Mouse (Mus musculus) kidney, embryonic 16.5 days (tissue): ENCODE data around the gene Olfr221. TPM values are rescaled to one million over a fixed set of nuclear protein-coding genes. Genes with fewer than 3 reads are reported as not detected.
A peak's percentile ranks its signal among the peaks of the same experiment; 100 is the strongest.

ENCODE experiments used
- ATAC-seq: fragments of 200-750 bp; cut with Nextera tagmentation; 2 replicates; pipeline ENCODE4 v1.8.0; 2017; ENCODE audit warnings: moderate TSS enrichment; ENCODE audit not compliant: low FRiP score, low TSS enrichment
- H3K27ac ChIP-seq: fragments of 300-500 bp; sonication (generic); 2 replicates; pipeline ENCODE4 v1.5.1; 2014; ENCODE audit warnings: low read length
- H3K27me3 ChIP-seq: fragments of 300-500 bp; sonication (generic); 2 replicates; pipeline ENCODE4 v1.6.1; 2014; ENCODE audit warnings: low read length, control low read depth, mixed read lengths; ENCODE audit not compliant: insufficient read depth
- H3K36me3 ChIP-seq: fragments of 300-500 bp; sonication (generic); 2 replicates; pipeline ENCODE4 v1.6.1; 2014; ENCODE audit warnings: low read length, control low read depth, mixed read lengths; ENCODE audit not compliant: insufficient read depth
- H3K4me1 ChIP-seq: fragments of 300-500 bp; sonication (generic); 2 replicates; pipeline ENCODE4 v1.6.1; 2014; ENCODE audit warnings: low read length, control low read depth, mixed read lengths; ENCODE audit not compliant: insufficient read depth
- H3K4me2 ChIP-seq: fragments of 300-500 bp; sonication (generic); replicated peaks from 2 replicates; pipeline ENCODE4 v1.6.1; 2014; ENCODE audit warnings: low read depth, low read length
- H3K4me3 ChIP-seq: fragments of 300-500 bp; sonication (generic); 2 replicates; pipeline ENCODE4 v1.5.1; 2014; ENCODE audit warnings: mild to moderate bottlenecking, low read length
- H3K9ac ChIP-seq: fragments of 300-500 bp; sonication (generic); replicated peaks from 2 replicates; pipeline ENCODE4 v1.6.1; 2014; ENCODE audit warnings: low read length
- H3K9me3 ChIP-seq: fragments of 300-500 bp; sonication (generic); 2 replicates; pipeline ENCODE4 v1.6.1; 2016; ENCODE audit warnings: low read length, control low read depth
- WGBS: fragments of 180-500 bp; shearing (Covaris S2); extraction: QIAGEN DNeasy Blood & Tissue Kit; methylation state at CpG from one replicate; pipeline ENCODE4 v1.1.7; 2014; 5-methylcytosine and 5-hydroxymethylcytosine counted together
- polyA plus RNA-seq: library from polyadenylated mRNA; unstranded; fragments of >200 nt; fragmentation: Nextera tagmentation; extraction: Ambion mirVana; gene quantifications from 2 replicates; pipeline ENCODE4 v1.2.1, GENCODE M21; 2015

Olfr221 gene
- polyA plus RNA-seq, 1 experiment from 2014 or later, result not detected

DNA sequence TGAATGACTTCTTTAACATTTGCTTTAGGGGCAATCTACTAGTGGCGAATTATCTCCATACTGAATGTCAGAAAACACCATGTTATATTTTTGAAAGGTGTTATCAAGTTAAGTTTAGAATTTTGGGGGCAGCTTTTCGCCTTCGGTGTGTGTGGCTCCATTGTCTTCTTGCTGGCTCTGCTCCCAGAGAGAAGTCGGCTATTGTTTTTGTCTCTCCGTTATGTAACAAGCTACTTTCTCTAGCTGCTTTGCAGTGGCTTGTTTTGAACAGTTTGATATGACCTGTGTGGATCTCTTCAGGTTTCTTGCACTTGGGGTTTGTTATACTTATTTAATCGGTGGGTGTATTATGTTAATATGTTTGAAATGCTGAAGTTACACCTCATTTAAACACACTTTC lies 1.2 kb upstream of the Olfr221 start:
- ATAC-seq, result no peak
- H3K4me2 ChIP-seq, result no peak overlapping the region
- H3K9ac ChIP-seq, result no peak overlapping the region
- no peak overlapping the region for H3K27ac ChIP-seq
- H3K9me3 ChIP-seq, result no peaks in the 10 kb centered on the region
- H3K4me3 ChIP-seq, result no peak overlapping the region
- 74% methylated on average over 6 of the region's 6 CpGs for WGBS
- H3K27me3 ChIP-seq, result no peaks in the 10 kb centered on the region
- H3K4me1 ChIP-seq, result no peaks in the 10 kb centered on the region
- H3K36me3 ChIP-seq, result no peaks in the 10 kb centered on the region

- no peaks in the 10 kb centered on the region for H3K27me3 ChIP-seq
- no peak overlapping the region for H3K4me3 ChIP-seq
- H3K9ac ChIP-seq, result no peak overlapping the region
- H3K36me3 ChIP-seq, result no peaks in the 10 kb centered on the region
- 89% methylated on average over 5 of the region's 5 CpGs for WGBS
- H3K4me1 ChIP-seq, result no peaks in the 10 kb centered on the region
- no peak for ATAC-seq
- H3K4me2 ChIP-seq, result no peak overlapping the region
- H3K9me3 ChIP-seq, result no peaks in the 10 kb centered on the region
- no peak overlapping the region for H3K27ac ChIP-seq
Measured at GRCm38 (mm10) chr14:52039332-52039731, 2.9 kb downstream of the Olfr221 start.

GRCm38 (mm10) chr14:52035926-52036325 lies 6.3 kb downstream of the Olfr221 start:
- 88% methylated on average over 6 of the region's 6 CpGs for WGBS
- ATAC-seq, result no peak

DNA sequence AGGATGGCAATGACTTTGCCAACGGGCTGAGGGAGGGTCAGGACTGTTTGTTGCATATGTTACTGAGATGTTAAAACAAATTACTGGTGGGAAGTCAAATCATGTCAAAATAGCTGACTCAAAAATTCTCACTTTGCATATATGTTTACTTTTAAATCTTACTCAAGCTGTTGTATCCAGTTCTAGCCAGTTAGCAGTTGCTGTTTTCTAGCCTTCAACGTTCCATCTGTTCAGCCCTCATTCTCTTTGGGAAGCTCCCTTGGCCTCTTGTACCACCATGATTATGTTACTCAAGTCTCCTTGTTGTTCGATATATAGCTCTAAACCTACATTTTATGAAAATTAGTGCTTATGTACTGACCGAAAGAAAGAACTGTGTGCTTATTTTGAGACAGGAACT lies 15.9 kb downstream of the Olfr221 start:
- Histone ChIP-seq H3K27ac (no peak overlapping the region), H3K36me3 (no peaks in the 10 kb centered on the region), H3K9ac (no peak overlapping the region), H3K4me1 (peaks cover 22% of the 10 kb centered on the region), H3K9me3 (no peaks in the 10 kb centered on the region), H3K27me3 (no peaks in the 10 kb centered on the region), H3K4me3 (no peak overlapping the region), H3K4me2 (no peak overlapping the region)
- 86% methylated on average over 4 of the region's 4 CpGs for WGBS
- no peak for ATAC-seq

More at GRCm38 (mm10) chr14:52035926-52036325, 6.3 kb downstream of the Olfr221 start:
- Histone ChIP-seq H3K27ac (no peak overlapping the region), H3K36me3 (no peaks in the 10 kb centered on the region), H3K4me3 (no peak overlapping the region), H3K27me3 (no peaks in the 10 kb centered on the region), H3K9ac (no peak overlapping the region), H3K4me1 (no peaks in the 10 kb centered on the region), H3K9me3 (no peaks in the 10 kb centered on the region), H3K4me2 (no peak overlapping the region)

- no peaks in the 10 kb centered on the region for H3K27me3 ChIP-seq
- 82% methylated on average over 2 of the region's 2 CpGs for WGBS
- no peak overlapping the region for H3K4me2 ChIP-seq
- no peak overlapping the region for H3K9ac ChIP-seq
- H3K4me1 ChIP-seq, result peaks cover 30% of the 10 kb centered on the region
- ATAC-seq, result no peak
- no peaks in the 10 kb centered on the region for H3K9me3 ChIP-seq
- no peak overlapping the region for H3K27ac ChIP-seq
- no peaks in the 10 kb centered on the region for H3K36me3 ChIP-seq
- H3K4me3 ChIP-seq, result no peak overlapping the region
Measured at GRCm38 (mm10) chr14:52024133-52024532, 18.1 kb downstream of the Olfr221 start.

DNA sequence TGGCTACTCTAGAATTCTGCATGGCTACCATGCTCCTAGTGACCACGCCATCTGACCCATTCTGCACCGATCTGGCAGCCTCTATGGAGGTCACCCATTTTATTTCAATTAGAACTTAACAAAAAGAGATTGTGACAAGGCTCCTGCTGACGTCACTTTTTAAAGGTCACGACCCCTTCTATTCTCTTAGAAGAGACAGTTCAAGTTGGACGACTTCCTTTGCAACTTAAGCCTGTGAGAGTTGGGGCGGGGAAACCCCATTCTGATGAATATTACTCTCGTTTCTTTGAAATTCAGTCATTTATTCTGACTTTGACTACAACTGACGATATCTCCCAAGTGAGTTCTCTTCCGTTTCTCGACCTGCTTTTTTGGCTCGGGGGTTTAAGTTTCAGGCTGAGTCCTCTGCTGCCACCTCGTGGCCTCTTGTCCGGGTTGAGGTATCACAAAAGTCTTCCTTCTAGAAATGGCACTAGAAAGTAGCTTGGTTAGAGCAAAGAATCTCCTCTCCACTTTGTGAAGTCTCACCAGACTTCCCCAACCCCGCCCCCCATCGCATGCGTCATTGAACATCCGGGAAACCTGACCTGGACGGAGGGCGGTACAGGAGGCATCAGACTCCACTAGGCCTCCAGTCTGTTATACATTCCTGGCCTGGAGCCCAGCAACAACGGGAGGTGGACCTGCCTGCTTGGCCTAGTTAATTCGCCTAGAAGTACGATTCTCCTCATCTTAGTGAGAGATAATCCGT lies 19.4 kb downstream of the Olfr221 start:
- H3K9ac ChIP-seq, result peak overlapping the region; percentile 62
- peak overlapping the region; percentile 33 for H3K4me3 ChIP-seq
- peak overlapping the region; percentile 91 for H3K27ac ChIP-seq
- no peaks in the 10 kb centered on the region for H3K36me3 ChIP-seq
- H3K4me1 ChIP-seq, result peaks cover 42% of the 10 kb centered on the region
- no peaks in the 10 kb centered on the region for H3K9me3 ChIP-seq
- ATAC-seq, result peak; percentile 39
- H3K4me2 ChIP-seq, result peak overlapping the region; percentile 53
- H3K27me3 ChIP-seq, result no peaks in the 10 kb centered on the region
- WGBS, result 5% methylated on average over 23 of the region's 23 CpGs

DNA sequence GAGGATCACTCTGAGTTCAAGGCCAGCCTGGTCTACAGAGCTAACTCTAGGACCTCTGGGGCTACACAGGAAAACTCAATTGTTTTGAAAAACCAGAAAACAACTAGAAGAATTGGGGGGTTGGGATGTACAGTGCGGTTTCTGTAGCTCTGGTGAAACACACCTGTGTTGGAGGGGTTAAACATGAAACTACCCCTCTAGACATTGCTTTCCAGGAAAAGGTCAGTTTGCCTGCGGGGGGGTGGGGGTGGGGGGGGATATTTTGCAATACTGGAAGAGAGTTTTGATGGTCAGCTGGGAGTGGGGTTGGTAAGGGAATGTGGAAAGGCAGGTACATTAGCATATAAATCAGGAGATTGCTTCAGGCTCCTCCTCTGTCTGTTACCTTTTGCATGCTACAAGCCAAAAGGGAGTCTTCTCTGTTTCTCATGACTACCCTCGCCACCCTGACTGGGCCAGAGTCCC lies 20.0 kb downstream of the Olfr221 start:
- peak overlapping the region; percentile 91 for H3K27ac ChIP-seq
- peak overlapping the region; percentile 33; the same call in 1 of the 2 replicates for H3K4me3 ChIP-seq
- H3K4me2 ChIP-seq, result peak overlapping the region; percentile 53
- ATAC-seq, result no peak
- no peaks in the 10 kb centered on the region for H3K9me3 ChIP-seq
- H3K27me3 ChIP-seq, result no peaks in the 10 kb centered on the region
- 66% methylated on average over 3 of the region's 3 CpGs for WGBS
- H3K4me1 ChIP-seq, result peaks cover 48% of the 10 kb centered on the region
- no peaks in the 10 kb centered on the region for H3K36me3 ChIP-seq
- peak overlapping the region; percentile 62 for H3K9ac ChIP-seq

DNA sequence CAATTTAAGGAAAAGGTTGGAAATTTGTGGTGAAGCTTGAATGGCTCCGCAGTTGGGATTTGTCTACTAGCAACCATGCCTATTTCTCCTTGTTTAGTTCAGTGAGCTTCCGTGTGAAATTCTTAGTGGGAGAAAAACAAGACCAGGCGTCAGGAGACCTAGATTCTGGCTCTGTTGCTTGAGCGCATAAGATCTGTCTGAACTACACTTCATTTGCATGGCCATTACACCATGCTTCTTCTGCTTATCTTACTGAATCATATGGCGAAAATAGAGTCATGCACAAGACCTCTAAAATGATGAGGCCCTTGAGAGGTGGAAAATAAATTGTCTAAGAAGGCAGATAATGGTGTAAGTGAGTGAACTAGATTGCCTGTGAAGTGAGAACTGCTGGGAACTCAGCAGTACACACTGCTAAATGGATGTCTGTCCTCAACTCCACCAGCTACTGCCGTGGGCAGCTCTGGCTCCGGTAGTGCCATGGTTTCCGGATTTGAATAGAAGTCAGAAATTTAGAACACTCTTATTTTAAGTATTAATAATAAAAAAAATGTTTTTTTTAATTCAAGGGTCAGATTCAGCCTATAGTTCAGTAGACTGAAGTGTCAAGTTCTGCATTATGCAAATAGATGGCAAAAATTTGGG lies 20.6 kb downstream of the Olfr221 start:
- Histone ChIP-seq H3K27ac (peak overlapping the region; percentile 99; the same call in 1 of the 2 replicates), H3K4me2 (no peak overlapping the region), H3K4me1 (peaks cover 54% of the 10 kb centered on the region), H3K4me3 (no peak overlapping the region), H3K9me3 (no peaks in the 10 kb centered on the region), H3K27me3 (no peaks in the 10 kb centered on the region), H3K9ac (no peak overlapping the region), H3K36me3 (no peaks in the 10 kb centered on the region)
- WGBS, result 85% methylated on average over 8 of the region's 8 CpGs
- no peak for ATAC-seq

DNA sequence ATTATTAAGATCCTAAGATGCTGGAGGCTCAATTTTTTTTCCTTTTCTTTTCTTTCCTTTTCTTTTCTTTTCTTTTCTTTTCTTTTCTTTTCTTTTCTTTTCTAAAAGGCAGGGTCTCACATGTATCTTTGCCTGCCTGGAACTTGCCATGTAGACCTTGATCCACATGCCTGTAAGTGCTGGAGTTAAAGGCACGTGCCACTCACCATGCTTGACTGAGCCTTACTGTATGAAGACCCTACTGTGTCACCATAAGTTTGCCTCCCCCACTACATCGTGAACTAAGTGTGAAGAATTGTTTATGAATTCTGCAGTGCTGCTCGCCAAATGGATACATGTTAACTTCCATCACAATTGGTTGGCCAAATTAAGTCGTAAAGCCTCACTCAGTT lies 21.1 kb downstream of the Olfr221 start:
- 42% methylated on average over 4 of the region's 4 CpGs for WGBS
- no peaks in the 10 kb centered on the region for H3K9me3 ChIP-seq
- peaks cover 59% of the 10 kb centered on the region for H3K4me1 ChIP-seq
- peak overlapping the region; percentile 99; the same call in 1 of the 2 replicates for H3K27ac ChIP-seq
- H3K9ac ChIP-seq, result no peak overlapping the region
- H3K4me2 ChIP-seq, result peak overlapping the region; percentile 69
- H3K36me3 ChIP-seq, result no peaks in the 10 kb centered on the region
- no peak for ATAC-seq
- H3K27me3 ChIP-seq, result no peaks in the 10 kb centered on the region
- H3K4me3 ChIP-seq, result peak overlapping the region; percentile 64
